Mouse (Mus musculus): Measurements from ENCODE around the gene Fezf1.

DNA sequence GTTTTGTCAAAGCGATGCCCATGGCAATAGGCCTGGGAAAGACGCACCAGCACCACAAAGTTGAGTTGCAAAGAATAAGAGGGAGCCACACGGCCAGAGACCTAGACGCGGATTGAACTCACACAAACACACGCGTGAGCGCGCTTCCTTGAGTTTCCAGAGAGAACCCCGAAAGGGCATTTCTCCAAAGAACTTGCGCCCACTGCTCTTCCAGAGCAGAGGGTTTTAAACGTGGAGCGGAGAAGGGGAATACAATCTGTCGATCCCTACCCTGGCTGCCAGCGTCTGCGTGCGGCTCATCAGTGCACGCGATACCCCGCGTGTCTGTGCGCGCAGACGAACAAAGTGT lies 865 bp upstream of the Fezf1 start:
- TF ChIP-seq POLR2A (IDR thresholded peaks at IDR 0.05; ENCODE audit: low read depth, low read length), result no peak
- no peak for TF ChIP-seq CTCF (IDR thresholded peaks at IDR 0.05; ENCODE audit: borderline replicate concordance, insufficient read depth, low read length)

Data from embryonic fibroblast, embryonic 13.5 days (primary cell).